Mouse (Mus musculus): ENCODE data around the gene Arnt. TPM values are rescaled to one million over a fixed set of nuclear protein-coding genes. Genes with fewer than 3 reads are reported as not detected.

Gene Arnt
- polyA plus RNA-seq, 3 experiments from 2014 or later, result 33.1 to 43.5 (median 36.8) TPM

DNA sequence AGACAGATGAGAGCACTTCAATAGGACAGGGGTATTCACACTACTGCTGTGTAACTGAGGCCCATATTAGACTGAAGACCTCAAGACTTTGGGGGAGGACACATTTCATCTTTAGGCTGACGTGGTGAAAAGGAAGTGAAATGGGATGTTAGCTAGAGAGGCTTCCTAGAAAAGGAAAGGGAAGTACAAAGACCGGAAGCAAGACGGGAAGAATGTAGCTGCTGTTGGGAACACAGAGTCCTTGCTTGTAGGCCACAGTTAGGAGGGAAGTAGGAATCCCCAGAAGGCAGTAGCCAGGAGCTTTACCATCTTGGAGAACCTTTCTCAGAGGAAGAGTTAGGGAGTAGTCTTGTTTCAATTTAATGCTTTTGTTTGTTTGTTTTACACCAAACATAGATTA is 23.6 kb downstream of the Arnt start:
- ATAC-seq, result no peak

DNA sequence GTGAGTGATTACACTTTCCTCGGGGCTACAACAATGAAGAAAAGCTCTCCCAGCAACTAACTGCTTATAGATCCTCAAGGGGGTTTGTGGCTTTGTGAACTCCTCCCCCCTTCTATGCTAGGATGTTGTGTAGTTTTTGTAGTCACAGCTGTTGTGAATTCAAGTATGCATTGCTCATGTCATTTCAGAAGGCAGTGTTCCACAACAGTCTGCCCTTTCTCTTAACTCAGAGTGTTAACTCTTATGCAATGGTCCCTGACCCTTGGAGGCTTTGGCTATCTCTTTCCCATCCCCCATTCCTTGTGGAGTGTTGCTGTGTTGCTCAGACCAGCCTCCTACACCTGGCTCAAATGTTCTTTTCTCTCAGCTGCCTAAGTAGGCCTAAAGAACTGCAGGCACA is 25.2 kb downstream of the Arnt start:
- ATAC-seq, result no peak

DNA sequence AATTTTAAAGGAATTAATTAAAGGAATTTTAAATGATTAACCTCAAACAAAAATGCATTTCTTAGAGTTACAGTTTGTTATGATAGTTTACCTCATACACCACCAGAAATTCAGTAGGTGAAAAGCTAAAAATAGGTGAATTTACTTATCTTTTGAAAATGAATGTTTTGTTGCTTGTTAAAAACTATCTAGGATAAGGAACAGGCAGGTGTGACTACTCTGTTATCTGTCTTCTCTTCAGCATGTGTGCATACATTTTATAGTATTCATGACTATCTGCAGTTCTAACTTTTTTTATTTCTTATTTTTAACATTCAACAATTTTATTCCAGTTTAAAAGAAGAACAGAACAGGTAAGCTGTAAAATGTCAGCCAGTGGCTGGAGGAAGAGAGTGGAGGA is 29.7 kb downstream of the Arnt start:
- no peak for ATAC-seq

DNA sequence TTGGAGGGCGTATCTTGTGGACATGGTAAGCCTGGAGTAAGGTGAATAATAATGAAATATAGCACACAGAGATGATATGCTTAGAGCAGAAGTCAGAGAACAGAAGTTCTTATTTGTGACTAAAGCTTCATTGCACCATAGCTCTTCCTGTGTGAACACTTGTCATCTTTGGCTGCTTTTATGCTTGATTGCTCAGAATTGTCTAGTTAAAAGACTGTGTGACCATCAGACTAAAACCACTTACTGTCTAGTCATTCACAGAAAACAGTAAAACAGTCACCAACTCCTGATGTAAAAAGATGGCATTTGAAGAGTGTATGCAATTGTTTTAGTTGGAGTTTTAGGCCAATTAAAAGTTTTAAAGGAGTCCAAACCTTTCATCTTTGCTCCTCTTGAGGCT is 44.8 kb downstream of the Arnt start:
- ATAC-seq, result no peak

DNA sequence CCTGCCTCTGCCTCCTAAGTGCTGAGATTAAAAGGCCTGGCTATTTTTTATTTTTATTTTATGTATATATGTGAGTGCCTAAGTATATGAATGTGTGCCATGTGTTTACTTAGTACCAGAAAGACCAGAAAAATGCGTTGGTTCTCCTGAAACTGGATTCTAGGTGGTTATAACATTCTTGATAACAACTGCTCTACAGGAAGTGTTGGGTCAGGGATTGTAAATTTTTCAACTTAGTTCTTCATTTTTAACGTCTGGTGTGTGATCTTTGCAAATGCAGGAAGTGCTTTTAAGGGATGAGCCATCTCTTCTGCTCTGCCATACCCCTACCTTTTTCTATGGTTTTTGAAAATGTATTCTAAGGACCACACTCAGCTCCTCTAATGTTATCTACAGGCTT is 52.2 kb downstream of the Arnt start:
- no peak for ATAC-seq

DNA sequence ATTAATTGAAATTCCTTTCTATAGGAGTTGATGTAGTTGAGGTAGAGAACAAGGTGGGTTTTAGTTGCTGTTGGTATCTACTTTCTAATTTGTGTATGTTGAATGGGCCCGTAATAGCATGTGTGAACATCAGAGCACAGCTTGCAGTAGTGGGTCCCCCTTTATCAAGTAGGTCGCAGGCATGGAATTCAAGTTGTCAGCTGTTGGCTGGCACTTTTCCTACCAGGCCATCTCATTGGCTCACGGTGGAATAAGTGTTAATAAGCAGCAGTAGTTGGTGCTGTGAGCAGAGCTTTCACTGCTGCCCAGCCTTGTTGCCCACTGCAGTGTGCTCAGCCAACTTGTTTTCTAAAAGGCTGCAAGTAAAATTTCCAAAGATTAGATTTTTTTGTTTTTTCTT is 54.5 kb downstream of the Arnt start:
- ATAC-seq, result no peak

DNA sequence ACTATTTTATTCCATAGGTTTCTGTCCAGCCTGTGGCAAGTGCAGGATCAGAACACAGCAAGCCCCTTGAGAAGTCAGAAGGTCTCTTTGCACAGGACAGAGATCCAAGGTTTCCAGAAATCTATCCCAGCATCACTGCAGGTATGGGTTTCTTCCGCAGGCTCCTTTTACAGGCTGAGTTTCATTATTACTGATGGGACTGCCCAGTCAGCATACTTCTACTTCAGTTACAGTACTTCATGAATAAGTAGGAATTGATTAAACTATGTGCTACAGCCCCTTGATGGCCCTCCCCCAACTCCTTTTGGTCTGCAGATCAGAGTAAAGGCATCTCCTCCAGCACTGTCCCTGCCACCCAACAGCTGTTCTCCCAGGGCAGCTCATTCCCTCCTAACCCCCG is 56.0 kb downstream of the Arnt start:
- no peak for ATAC-seq

DNA sequence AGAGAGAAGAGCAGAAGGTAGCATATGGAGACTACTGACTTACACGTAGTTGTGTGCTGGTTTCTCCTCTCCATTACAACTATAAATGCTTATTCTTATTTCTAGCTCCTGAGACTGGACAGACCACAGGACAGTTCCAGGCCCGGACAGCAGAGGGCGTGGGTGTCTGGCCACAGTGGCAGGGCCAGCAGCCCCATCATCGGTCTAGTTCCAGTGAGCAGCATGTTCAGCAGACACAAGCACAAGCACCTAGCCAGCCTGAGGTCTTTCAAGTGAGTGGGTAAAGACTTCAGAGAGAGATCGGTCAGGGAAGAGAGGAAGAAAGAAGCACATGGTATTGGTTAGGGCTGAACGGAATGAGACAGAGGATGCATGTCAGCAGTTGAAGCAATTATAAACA is 60.2 kb downstream of the Arnt start:
- ATAC-seq, result no peak

DNA sequence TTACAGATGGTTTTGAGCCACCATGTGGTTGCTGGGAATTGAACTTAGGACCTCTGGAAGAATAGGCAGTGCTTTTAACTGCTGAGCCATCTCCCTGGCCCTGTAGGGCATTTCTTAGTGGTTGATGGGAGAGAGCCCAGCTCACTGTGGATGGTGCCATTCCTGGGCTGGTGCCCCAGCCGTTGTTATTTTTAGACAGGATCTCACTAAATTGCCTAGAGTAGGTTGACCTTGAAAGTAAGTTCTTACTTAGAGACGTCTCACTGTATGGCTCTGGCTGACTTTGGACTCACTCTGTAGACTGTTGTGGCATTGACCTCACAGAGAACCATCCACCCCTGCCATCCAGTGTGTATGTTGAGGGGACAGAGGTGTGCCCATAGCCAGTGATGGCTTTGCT is 64.0 kb downstream of the Arnt start:
- no peak for ATAC-seq

DNA sequence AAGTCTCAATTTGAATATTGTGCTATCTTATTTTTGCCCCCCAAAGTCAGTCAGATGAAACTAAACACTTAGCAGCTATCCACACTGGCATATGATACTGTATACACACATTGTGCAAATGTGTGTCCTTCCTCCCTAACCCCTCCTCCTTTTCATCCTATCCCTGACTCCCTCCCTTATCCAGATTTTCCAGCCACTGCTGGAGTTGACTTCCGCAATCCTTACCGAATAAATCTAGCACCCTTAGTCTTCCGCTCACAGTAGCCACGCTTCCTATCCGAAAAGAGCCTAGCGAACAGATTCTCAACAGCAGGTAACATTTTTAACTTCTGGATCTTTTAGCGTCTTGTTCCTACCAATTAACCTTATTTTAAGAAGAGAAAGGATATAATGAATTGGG is 64.8 kb downstream of the Arnt start, which contains the start of gene Ctsk:
TSS of gene Ctsk (plus strand) at position 233 of the 400 bp plus-strand sequence.
- no peak for ATAC-seq

DNA sequence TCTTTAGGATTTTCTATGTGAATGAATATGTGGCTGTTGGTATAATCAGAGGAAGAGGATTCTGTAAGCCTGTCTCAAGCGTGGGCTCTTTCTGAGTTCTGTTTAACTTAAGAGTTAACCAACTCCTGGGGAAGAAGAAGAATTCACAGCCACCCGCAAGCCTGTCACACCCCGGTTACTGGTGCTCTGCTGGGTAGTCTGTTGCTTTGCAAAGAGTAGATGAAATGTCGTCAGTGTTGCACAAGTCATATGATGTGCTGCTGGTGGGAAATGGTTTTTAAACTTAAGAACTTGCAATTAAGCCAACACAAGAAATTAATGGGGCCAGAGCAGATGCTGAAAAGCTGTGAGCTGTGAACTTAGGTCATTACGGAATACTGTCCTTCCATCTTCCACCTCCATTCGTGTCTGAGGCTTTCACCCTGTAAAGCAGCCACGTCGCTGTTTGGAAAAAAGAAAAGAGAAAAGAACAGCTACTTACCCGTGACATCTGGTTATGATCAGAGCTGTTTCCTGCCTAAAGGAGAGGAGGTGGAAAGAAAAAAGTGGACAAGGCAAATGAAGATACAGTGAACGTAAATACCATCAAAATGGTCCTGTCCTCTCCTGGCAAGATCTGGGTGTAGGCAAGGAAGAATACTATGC is 65.4 kb downstream of the Arnt start:
- ATAC-seq, result no peak

DNA sequence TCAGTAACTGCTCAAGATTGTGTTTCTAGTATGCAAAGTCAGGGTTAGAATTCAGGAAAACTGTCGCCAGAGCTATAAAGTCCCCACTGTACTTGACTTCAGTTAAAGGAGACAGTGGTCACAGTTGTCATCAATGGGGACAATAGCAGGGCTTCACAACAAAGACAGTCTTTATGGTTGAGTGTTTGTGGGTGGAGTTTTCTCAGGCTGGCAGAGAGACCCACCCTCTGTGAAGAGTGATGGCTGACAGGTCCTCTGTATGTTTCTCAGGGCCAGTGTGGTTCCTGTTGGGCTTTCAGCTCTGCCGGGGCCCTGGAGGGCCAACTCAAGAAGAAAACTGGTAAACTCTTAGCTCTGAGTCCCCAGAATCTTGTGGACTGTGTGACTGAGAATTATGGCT is 68.1 kb downstream of the Arnt start:
- no peak for ATAC-seq

DNA sequence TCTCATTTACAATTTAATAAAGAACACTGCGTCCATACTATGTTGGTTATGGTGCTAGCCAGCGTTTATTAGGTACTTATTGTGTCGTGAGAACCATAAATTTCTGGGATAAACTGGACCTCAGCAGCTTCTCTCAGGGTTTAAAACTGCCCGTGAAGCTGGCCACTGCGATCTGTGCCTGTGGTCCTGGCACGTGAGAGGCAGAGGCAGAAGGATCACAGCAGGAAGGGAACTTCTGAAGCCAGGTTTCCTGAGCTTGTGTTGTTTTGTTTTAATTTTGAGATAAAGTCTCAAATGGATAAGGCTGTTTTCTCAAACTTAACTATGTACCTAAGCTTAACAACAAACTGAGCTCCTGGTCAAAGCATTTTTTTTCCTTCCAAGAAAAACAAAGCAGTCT is 75.2 kb downstream of the Arnt start:
- no peak for ATAC-seq

DNA sequence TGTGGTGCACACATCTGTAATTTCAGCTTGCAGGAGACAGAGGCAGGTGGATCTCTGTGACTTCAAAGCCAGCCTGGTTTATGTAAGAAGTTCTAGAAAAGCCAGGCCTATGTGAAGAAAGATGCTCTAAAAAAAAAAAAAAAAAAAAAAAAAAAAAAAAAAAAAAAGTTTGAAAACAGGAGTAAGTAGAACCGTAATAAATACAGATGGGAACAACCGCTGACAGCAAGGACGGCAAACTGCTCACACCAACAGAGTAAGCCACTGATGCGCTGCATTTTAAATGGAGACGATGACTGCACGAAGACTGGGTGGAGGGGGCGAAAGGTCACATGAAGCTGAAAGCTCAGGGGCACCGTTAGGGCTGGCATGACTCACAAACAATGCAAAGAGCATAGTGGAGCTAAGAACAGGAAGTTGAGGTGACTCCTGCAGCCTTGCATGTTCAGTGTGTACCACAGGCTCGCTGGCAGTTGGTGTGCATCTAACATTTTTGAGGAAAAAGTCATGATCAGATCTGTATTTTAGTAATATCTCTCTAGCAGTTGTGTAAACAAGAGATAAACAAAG is 77.5 kb downstream of the Arnt start:
- ATAC-seq, result peak; percentile 99

DNA sequence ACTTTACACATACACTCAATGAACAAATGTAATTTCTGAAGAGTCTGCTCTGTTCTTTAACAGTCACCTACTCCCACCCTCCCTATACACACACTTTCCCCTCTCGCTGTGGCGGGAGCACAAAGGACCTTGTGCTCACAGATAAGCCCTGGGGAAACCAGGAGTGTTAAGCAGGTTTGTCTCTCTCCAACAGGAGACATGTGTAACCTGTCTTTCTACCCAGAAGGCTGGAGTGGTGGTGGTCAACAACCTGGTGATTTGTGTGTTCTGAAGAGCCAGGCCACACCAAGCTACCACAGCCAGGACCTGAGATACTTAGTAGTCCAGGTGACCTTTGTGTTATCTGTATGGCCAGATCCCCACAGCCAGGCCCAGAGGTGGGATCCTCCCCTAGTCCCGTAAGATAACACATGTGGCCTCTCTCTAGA is 82.4 kb downstream of the Arnt start:
- no peak for ATAC-seq

DNA sequence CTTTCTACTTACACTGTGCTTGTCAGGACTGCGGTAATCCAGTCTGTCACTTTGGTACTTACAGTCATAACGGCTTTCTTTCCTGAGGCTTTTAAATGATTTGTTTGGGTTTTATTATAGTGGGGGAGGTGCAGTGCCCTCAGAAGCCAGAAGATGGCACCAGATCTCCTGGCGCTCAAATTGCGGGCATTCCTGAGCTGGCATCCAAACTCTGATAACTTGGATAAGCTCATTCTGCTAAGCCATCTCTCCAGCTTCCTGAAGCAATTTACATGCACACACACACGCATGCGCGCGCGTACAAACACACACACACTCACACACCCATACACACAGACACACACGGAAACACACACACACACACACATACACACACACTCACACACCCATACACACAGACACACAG is 83.3 kb downstream of the Arnt start:
- ATAC-seq, result peak; percentile 84

DNA sequence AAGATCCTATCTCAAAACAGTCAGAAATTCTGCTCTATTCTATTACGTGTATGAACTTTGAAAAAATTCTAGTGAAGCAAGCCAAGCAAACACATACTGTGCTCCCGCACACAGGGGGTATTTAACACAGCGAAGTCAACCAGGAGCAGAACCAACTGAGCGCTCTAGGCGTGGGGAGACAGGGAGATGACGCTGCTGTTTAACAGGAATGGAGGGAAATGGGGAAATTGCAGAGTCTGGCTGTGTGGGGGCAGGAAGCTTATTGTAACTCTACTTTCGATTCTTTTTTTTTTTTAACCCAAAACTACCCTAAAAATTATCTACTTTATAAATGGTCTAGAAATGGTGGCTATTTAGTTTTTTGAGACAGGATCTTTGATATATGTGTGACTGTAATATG is 84.7 kb downstream of the Arnt start:
- no peak for ATAC-seq

DNA sequence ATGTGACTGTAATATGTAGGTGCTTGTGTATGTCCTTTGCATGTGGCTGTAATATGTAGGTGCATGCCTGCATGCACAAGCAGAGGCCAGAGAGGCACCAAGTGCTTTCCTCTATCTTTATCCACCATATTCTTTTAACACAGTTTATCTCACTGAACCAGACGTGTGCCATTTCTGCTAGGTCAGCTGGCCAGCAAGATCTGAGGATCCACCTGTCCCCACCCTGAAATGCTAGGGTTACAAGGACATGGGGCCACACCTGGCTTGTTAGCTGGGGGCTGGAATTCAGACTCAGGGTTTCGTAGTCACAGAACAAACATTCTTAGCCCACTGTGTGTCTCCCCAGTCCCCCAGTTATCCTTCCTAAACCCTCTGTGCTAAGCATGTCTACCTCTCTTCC is 85.1 kb downstream of the Arnt start:
- no peak for ATAC-seq

DNA sequence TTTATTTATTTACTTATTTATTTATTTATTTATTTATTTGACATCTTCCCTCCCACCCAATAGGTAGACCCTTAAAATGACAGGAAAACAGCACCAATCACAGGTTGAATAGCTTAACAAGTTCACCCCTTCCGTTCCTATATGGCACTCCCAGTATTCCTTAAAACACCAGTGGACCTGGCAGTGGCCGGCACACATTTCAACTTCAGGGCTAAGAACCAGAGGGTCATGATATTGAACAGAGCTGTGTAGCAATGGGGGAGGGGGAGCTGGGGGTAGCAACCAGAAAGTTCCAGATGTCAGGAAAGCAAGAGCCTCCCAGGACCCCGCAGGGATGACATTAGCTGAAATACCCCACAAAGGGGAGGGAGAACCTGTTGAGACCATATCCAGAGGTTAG is 85.9 kb downstream of the Arnt start:
- ATAC-seq, result no peak

DNA sequence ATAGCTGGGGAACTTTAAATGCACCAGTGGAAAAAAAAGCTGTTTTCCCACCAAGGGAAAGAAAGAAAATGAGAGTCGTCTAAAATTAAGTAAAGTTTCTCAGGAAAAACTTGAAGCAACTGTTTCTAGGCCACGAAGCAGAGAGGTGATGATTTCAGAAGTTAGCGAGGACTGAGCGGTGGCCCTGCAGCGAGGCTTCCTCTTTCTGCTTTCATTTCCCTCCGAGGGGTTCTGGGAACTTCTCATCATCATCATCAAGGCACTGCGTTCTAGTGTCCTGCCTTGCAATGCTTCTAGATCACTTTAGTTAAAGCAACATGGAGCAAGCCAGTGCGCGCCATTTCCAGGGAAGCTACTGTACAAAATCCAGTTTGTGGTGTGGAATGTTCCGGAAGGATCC is 87.0 kb downstream of the Arnt start:
- ATAC-seq, result no peak

DNA sequence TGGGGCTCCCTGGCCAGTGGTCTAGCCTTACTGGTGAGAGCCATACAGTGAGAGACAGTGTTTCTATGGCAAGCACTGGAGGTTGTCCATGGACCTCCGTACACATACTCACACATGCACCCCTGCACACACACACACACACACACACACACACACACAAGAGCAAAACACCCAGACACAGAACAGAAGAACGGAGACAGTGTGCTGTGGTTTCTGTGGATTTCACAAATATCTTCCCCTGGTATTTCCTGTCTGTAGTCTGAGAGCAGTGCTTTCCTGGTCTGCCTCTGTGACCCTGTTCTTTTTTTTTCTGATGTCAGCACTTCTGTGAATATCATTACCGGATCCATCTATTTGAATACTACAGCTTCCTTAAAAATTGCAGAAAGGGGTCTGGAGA is 89.5 kb downstream of the Arnt start:
- ATAC-seq, result peak; percentile 92

DNA sequence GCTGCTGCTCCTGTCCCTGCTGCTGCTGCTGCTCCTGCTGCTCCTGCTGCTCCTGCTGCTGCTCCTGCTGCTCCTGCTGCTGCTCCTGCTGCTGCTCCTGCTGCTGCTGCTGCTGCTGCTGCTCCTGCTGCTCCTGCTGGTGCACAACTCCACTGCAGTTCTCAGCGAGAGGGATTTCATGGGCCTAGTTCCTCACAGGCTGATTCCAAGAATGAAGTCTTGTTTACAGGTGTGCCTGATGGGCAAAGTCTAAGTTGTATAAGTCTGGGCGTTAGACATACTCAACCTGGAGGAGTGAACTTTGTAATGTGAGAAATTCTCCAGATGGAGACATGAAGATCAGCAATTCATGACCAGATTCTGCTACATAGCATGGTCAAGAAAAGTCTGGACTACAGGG is 90.5 kb downstream of the Arnt start:
- ATAC-seq, result no peak

DNA sequence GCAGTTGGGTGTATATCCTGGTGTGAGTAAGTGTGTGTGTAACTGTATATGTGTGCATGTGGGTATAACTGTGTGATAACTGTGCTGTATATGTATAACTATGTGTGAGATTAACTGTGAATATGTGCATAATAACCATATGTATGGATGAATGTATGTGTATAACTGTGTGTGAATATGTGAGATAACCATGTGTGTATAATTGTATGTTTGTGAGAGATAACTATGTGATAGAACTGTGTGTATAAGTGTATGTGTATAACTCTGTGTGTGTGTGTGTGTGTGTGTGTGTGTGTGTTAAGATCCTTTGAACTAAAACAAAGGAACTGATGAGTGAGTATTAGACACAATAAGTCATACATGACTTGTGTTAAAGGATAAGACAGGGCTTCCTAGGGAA is 91.9 kb downstream of the Arnt start:
- ATAC-seq, result no peak

DNA sequence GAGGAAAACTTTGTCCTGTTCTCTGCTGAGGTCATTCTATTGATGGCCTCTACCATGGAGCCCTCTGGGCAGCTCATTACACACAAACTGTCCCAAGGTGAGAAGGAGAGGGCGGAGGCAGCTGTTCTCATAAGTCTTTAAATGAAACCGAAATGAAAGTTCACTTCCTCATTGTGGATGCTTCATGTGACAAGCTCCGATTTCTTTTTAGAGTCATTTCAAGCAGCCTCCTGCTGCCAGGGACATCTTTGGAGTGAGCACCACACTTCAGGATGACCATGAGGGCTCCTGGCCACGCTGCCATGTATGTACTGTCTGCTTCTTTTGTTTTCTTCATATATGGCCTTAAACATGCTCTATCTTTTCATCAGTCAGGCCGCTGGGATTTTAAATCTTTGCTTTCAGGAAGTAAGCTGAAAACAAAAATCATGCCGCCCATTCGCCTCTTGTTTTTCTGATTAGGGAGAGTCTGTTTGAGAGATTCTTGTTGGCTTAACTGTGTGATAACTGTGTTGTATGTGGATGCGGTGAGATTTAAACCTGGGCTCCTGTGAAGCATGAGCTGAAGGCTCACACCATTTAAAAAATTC is 92.5 kb downstream of the Arnt start, which contains the start of gene Ctss:
TSS of gene Ctss (plus strand) at position 165 of the 590 bp plus-strand sequence.
- ATAC-seq, result peak; percentile 55

DNA sequence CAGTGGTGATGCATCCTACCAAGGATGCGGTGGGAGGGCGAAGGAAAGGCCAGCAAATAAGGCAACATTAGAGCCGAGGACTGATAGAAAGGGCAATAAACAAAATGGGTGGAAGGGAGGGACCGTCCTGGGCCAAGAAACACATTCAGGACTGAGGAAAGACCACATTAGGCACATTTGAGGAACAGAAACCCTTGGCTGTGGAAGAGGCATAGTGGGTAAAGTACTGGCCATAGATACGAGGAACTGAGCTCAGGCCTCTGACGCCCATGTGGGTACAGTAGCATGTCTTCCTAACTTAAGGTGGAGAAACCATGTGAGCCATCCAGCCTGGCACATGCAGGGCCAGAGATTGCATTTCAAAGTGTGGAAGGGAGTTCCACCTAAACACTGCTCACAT is 95.6 kb downstream of the Arnt start:
- no peak for ATAC-seq
